Mouse (Mus musculus) limb, embryonic 14.5 days (tissue): Measurements from ENCODE around the gene Neurod1. TPM values are rescaled to one million over a fixed set of nuclear protein-coding genes. Genes with fewer than 3 reads are reported as not detected.

ENCODE experiments used
- ATAC-seq: fragments of 200-750 bp; cut with Nextera tagmentation; 2 replicates; pipeline ENCODE4 v1.8.0; 2017; ENCODE audit warnings: low read depth, moderate number of reproducible peaks, moderate TSS enrichment; ENCODE audit not compliant: low FRiP score
- DNase-seq: peaks from one replicate; pipeline ENCODE4 v3.0.0-alpha.2; 2015; ENCODE audit warnings: low spot score
- H3K27ac ChIP-seq: fragments of 300-500 bp; sonication (generic); replicated peaks from 2 replicates; pipeline ENCODE4 v1.5.1; 2014; ENCODE audit warnings: low read depth, mild to moderate bottlenecking, low read length, moderate library complexity, mixed read lengths
- H3K27me3 ChIP-seq: fragments of 300-500 bp; sonication (generic); 2 replicates; pipeline ENCODE4 v1.6.1; 2014; ENCODE audit warnings: low read length, mixed read lengths; ENCODE audit not compliant: control insufficient read depth, insufficient read depth
- H3K36me3 ChIP-seq: fragments of 300-500 bp; sonication (generic); 2 replicates; pipeline ENCODE4 v1.6.1; 2014; ENCODE audit warnings: mild to moderate bottlenecking, low read length, moderate library complexity, mixed read lengths; ENCODE audit not compliant: control insufficient read depth, insufficient read depth
- H3K4me1 ChIP-seq: fragments of 300-500 bp; sonication (generic); 2 replicates; pipeline ENCODE4 v1.6.1; 2014; ENCODE audit warnings: antibody characterized with exemption, low read length, mixed read lengths; ENCODE audit not compliant: control insufficient read depth, insufficient read depth
- H3K4me2 ChIP-seq: fragments of 300-500 bp; sonication (generic); replicated peaks from 2 replicates; pipeline ENCODE4 v1.6.1; 2014; ENCODE audit warnings: low read depth, mild to moderate bottlenecking, low read length, moderate library complexity; ENCODE audit not compliant: severe bottlenecking
- H3K4me3 ChIP-seq: fragments of 300-500 bp; sonication (generic); replicated peaks from 2 replicates; pipeline ENCODE4 v1.5.1; 2014; ENCODE audit warnings: low read length
- H3K9ac ChIP-seq: fragments of 300-500 bp; sonication (generic); 2 replicates; pipeline ENCODE4 v1.6.1; 2014; ENCODE audit warnings: mild to moderate bottlenecking, low read depth, low read length, moderate library complexity; ENCODE audit not compliant: severe bottlenecking
- H3K9me3 ChIP-seq: fragments of 300-500 bp; sonication (generic); 2 replicates; pipeline ENCODE4 v1.6.1; 2016; ENCODE audit warnings: low read length; ENCODE audit not compliant: control insufficient read depth
- POLR2A ChIP-seq: fragments of 200-500 bp; IDR thresholded peaks from 2 replicates; pipeline ENCODE4 v1.8.0; 2012; ENCODE audit warnings: inconsistent platforms, mild to moderate bottlenecking, moderate library complexity, borderline replicate concordance; ENCODE audit not compliant: insufficient read depth, insufficient read length; ENCODE audit errors: extremely low read depth
- WGBS: fragments of 180-500 bp; shearing (Covaris S2); extraction: QIAGEN DNeasy Blood & Tissue Kit; methylation state at CpG from one replicate; pipeline ENCODE4 v1.1.7; 2014; 5-methylcytosine and 5-hydroxymethylcytosine counted together
- polyA plus RNA-seq, 2 experiments: library from polyadenylated mRNA; depleted of rRNA in 1 of 2; stranded (reverse) in 1 of 2; unstranded in 1 of 2; fragments of >200 nt; fragmentation: Nextera tagmentation in 1 of 2; extraction: Ambion mirVana in 1 of 2; gene quantifications; 2 replicates each; pipeline versions ENCODE4 v1.2.1 to v1.2.3; 2012 to 2014

Gene Neurod1
- polyA plus RNA-seq (2012; rRNA removed) (0.24 TPM in 1 of 2 replicates, not detected in the other), polyA plus RNA-seq (2014; fragmentation: Nextera tagmentation; extraction: Ambion mirVana) (not detected in 2 replicates)

DNA sequence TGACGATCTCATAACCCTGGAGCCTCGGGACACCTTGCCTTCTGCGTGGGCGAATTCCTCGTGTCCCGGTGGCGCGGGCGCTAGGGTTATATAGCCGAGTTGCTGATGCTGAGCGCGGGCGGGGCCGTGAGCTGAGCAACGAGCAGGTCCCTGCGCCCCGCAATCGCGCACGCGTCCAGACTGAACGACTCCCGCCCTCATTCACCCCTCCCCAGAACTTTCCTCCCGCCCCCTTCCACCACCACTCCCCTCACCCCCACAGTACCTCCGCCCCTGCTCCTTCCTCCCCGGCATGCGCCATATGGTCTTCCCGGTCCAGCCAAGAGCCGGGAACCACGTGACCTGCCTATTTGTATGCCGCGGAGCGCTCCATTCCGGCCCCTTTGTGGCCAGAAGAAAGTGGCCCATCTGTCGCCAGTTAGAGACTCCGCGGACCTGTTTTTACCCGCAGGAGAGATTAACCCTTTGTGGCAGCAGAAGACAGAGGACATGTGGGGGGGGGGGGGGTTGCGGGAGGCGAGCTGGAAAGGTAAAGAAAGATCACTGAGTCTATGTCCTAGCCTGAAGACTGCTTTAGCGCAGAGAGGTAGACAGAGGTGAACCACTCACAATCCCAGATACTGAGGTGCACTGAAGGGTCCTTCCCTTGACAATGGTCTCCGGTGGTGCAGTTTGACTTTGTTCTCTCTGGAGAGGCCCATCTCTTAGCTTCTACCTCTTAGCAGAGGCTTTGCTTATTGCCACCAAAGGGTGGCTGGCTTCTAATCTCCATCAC, at the start of gene Neurod1, which contains the start of gene Cerkl:
Gene Neurod1 (minus strand): TSS at position 177 of the 775 bp plus-strand sequence.
Gene Cerkl (minus strand): TSS at position 211 of the 775 bp plus-strand sequence.
- no peaks in the 10 kb centered on the region for H3K36me3 ChIP-seq
- WGBS, result under 1% methylated on average over 39 of the region's 42 CpGs
- no peak for TF ChIP-seq POLR2A
- H3K4me1 ChIP-seq, result peaks cover 2% of the 10 kb centered on the region; the same call in 1 of the 2 replicates
- ATAC-seq, result no peak
- peak within 1 kb of the TSS; percentile 25 for H3K4me3 ChIP-seq
- no peak within 1 kb of the TSS for H3K27ac ChIP-seq
- H3K4me2 ChIP-seq, result peak within 1 kb of the TSS; percentile 46
- H3K9ac ChIP-seq, result no peak within 1 kb of the TSS
- peaks cover 78% of the 10 kb centered on the region for H3K27me3 ChIP-seq
- no peaks in the 10 kb centered on the region for H3K9me3 ChIP-seq
- no peak for DNase-seq

DNA sequence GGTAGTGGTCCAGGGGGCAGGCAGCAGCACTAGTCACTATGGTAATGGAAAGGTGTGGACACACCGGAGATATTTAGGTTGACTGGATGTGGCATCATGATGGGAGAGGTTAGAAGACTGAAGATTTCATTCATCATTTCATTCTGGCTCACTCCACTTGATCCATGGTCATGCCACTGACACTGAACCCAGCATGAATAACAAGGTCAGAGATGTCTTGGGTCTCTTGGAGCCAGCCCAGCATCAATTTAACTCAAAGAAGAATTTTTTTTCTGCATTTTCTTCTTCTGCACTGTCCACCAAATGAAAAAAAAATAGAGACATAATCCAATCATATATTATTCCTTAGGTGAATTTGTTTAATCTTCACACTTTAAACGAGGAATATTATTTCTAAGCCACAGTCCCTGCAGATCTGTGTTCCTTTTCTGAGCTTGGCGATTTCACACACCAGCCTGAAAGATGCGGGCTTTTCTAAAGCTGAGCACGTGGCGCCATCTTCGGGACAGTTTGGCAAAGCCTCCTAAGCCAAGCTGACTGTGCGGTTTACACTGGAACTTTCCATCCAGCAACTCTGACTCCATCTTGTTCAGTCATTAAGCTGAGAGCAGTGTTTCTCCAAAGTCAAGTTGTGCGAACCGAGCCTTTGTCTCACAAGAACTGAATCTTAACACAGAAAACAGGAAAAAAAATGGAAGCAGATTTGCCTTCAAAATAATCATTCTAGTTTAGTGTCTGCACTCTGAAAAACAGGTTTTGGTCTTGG, 42.6 kb upstream of the Neurod1 start:
- TF ChIP-seq POLR2A, result no peak
- no peak overlapping the region for H3K4me3 ChIP-seq
- H3K4me1 ChIP-seq, result no peaks in the 10 kb centered on the region
- no peak overlapping the region for H3K9ac ChIP-seq
- H3K27me3 ChIP-seq, result no peaks in the 10 kb centered on the region
- H3K9me3 ChIP-seq, result no peaks in the 10 kb centered on the region
- no peak overlapping the region for H3K4me2 ChIP-seq
- no peaks in the 10 kb centered on the region for H3K36me3 ChIP-seq
- ATAC-seq (peak; percentile 78), DNase-seq (peak; percentile 86)
- WGBS, result 23% methylated on average over 10 of the region's 10 CpGs
- H3K27ac ChIP-seq, result no peak overlapping the region

DNA sequence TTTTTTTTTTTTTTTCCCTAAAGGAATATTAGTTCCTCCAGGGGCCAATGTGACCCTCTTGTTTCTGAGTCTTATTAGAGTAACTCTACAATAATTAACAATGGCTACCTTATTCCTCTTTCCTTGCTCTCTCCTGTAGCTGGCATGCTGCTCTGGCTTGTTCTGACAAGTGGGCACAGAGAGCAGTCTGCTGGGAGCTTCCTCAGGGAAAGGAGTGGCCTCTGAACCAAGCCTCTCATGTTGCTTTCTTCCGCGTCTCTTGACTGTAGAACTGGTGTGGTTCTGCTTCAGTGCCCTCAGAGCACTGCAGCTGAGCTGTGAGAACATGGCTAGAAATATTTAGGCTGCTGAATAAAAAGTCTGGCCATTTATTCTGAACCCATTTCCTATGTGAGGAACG, 28.6 kb upstream of the Neurod1 start:
- H3K4me1 ChIP-seq, result no peaks in the 10 kb centered on the region
- no peak overlapping the region for H3K27ac ChIP-seq
- WGBS, result 54% methylated on average over 3 of the region's 3 CpGs
- no peak for TF ChIP-seq POLR2A
- H3K36me3 ChIP-seq, result no peaks in the 10 kb centered on the region
- H3K4me2 ChIP-seq, result no peak overlapping the region
- H3K9ac ChIP-seq, result no peak overlapping the region
- DNase-seq (no peak), ATAC-seq (no peak)
- H3K4me3 ChIP-seq, result no peak overlapping the region
- H3K9me3 ChIP-seq, result no peaks in the 10 kb centered on the region
- no peaks in the 10 kb centered on the region for H3K27me3 ChIP-seq

DNA sequence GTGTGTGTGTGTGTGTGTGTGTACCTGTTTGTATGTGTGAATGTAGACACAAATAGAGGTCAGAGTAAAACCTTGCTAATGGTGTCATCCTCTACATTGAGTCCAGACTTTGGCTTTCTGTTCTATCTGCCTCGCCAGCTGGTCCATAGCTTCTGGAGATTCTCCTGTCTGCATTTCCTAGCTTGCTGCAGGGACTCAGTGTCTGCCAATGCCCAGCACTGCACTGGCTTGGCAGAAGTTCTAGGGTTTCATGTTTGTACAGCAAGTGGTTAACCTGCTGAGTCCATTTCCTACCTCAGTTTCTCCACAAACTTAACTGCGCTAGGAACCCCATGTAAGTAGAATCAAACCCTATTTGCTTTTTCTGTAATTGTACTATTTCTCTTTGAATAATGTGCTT, 26.0 kb upstream of the Neurod1 start:
- 97% methylated on average over 2 of the region's 2 CpGs for WGBS
- no peaks in the 10 kb centered on the region for H3K36me3 ChIP-seq
- no peak overlapping the region for H3K4me2 ChIP-seq
- DNase-seq, result no peak
- H3K9me3 ChIP-seq, result no peaks in the 10 kb centered on the region
- H3K27me3 ChIP-seq, result no peaks in the 10 kb centered on the region
- H3K4me1 ChIP-seq, result no peaks in the 10 kb centered on the region
- no peak for TF ChIP-seq POLR2A
- ATAC-seq, result no peak
- no peak overlapping the region for H3K9ac ChIP-seq
- no peak overlapping the region for H3K4me3 ChIP-seq
- H3K27ac ChIP-seq, result no peak overlapping the region

DNA sequence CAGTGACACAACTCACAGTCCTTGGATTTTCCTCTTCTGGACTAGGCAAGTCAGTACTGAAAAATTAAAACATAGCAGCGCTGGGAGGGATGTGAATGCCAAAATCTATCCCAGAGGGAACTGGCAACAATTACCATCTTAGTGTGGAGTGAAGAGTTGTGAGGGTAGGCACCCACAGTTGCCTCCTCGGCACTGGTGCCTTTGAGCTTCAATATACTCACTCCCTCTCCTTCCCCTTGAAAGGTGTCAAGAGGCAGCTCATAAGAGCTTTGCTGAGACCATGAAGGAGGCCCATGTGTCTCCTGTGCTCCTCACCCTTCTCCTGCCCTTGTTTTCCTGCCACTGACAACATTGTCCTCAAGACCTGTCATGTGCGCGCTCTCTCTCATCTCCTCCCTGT, 5.9 kb upstream of the Neurod1 start:
- no peaks in the 10 kb centered on the region for H3K36me3 ChIP-seq
- peaks cover 34% of the 10 kb centered on the region for H3K27me3 ChIP-seq
- H3K9me3 ChIP-seq, result no peaks in the 10 kb centered on the region
- H3K4me3 ChIP-seq, result no peak overlapping the region
- H3K9ac ChIP-seq, result no peak overlapping the region
- no peak for ATAC-seq
- no peak overlapping the region for H3K27ac ChIP-seq
- no peaks in the 10 kb centered on the region for H3K4me1 ChIP-seq
- DNase-seq, result no peak
- no peak overlapping the region for H3K4me2 ChIP-seq
- 76% methylated on average over 4 of the region's 4 CpGs for WGBS
- no peak for TF ChIP-seq POLR2A
